Mouse (Mus musculus) olfactory bulb, adult 2 months (tissue): ENCODE measurements around the gene Sufu. TPM values are rescaled to one million over a fixed set of nuclear protein-coding genes. Genes with fewer than 3 reads are reported as not detected.

ENCODE experiments used
- H3K27ac ChIP-seq: fragments of 200-500 bp; 2 replicates; pipeline ENCODE4 v1.5.1; 2012; ENCODE audit warnings: low read depth, low read length; ENCODE audit not compliant: insufficient read depth
- H3K4me1 ChIP-seq: fragments of 200-500 bp; 2 replicates; pipeline ENCODE4 v1.6.1; 2012; ENCODE audit warnings: low read length; ENCODE audit not compliant: control insufficient read depth, insufficient read depth
- H3K4me3 ChIP-seq: fragments of 200-500 bp; 2 replicates; pipeline ENCODE4 v1.5.1; 2012; ENCODE audit warnings: mild to moderate bottlenecking, low read depth, low read length, moderate library complexity; ENCODE audit not compliant: insufficient read depth
- CTCF ChIP-seq: fragments of 200-500 bp; IDR thresholded peaks from 2 replicates; pipeline ENCODE4 v1.5.1; 2012; ENCODE audit warnings: low read depth, mild to moderate bottlenecking, low read length, moderate library complexity; ENCODE audit not compliant: insufficient read depth
- POLR2A ChIP-seq: fragments of 200-500 bp; IDR thresholded peaks from 2 replicates; pipeline ENCODE4 v1.6.1; 2012; ENCODE audit warnings: mild to moderate bottlenecking, low read depth, low read length, moderate library complexity; ENCODE audit not compliant: insufficient read depth
- WGBS: fragments of 180-500 bp; shearing (Covaris S2); methylation state at CpG from one replicate; pipeline ENCODE4 v1.1.7; 2018; 5-methylcytosine and 5-hydroxymethylcytosine counted together
- polyA plus RNA-seq: library from polyadenylated mRNA; stranded (reverse); fragments of >200 nt; gene quantifications from 2 replicates; pipeline ENCODE4 v1.2.4, GENCODE M21; 2012; ENCODE audit warnings: low replicate concordance; ENCODE audit not compliant: missing spikeins, insufficient read depth, insufficient read length

Gene Sufu
- polyA plus RNA-seq, 1 experiment: not detected

- TF ChIP-seq POLR2A (no peak), CTCF (no peak)
- Histone ChIP-seq H3K27ac (no peak overlapping the region), H3K4me3 (no peak overlapping the region), H3K4me1 (peaks cover 42% of the 10 kb centered on the region)
- WGBS: 74% methylated on average over 2 of the region's 2 CpGs
These were observed 90.0 kb downstream of the Sufu start for GRCm38 (mm10) chr19:46486709-46487108.

- H3K4me1 ChIP-seq: peaks cover 17% of the 10 kb centered on the region
- H3K27ac ChIP-seq: no peak overlapping the region
- 100% methylated on average over 1 of the region's 1 CpGs for WGBS
- no peak overlapping the region for H3K4me3 ChIP-seq
- TF ChIP-seq POLR2A: no peak
These were observed 92.8 kb downstream of the Sufu start for GRCm38 (mm10) chr19:46489448-46489847.

GRCm38 (mm10) chr19:46490634-46491033 is 93.9 kb downstream of the Sufu start:
- no peak for TF ChIP-seq CTCF
- TF ChIP-seq POLR2A: no peak
- Histone ChIP-seq H3K27ac (no peak overlapping the region), H3K4me1 (peaks cover 9% of the 10 kb centered on the region), H3K4me3 (no peak overlapping the region)
- 10% methylated on average over 2 of the region's 2 CpGs for WGBS

- H3K4me1 ChIP-seq: peaks cover 4% of the 10 kb centered on the region
- no peak overlapping the region for H3K27ac ChIP-seq
- H3K4me3 ChIP-seq: no peak overlapping the region
- WGBS: 83% methylated on average over 8 of the region's 8 CpGs
- TF ChIP-seq CTCF (no peak), POLR2A (no peak)
These were observed 98.4 kb downstream of the Sufu start for GRCm38 (mm10) chr19:46495136-46495535.

- Histone ChIP-seq H3K4me3 (no peak overlapping the region), H3K27ac (no peak overlapping the region), H3K4me1 (no peaks in the 10 kb centered on the region)
- 78% methylated on average over 2 of the region's 2 CpGs for WGBS
- no peak for TF ChIP-seq CTCF
- TF ChIP-seq POLR2A: no peak
These were observed 100.5 kb downstream of the Sufu start for GRCm38 (mm10) chr19:46497230-46497629.

- WGBS: under 1% methylated on average over 3 of the region's 3 CpGs
These were observed 102.8 kb downstream of the Sufu start for GRCm38 (mm10) chr19:46499539-46499835.

GRCm38 (mm10) chr19:46499836-46500580 is 103.3 kb downstream of the Sufu start:
- 0 out of 2 replicates have a peak, but pooled peaks have one; percentile 37 for TF ChIP-seq POLR2A
- TF ChIP-seq CTCF: no peak
- peaks cover 3% of the 10 kb centered on the region; the same call in 1 of the 2 replicates for H3K4me1 ChIP-seq
- 0% methylated on average over 48 of the region's 52 CpGs for WGBS
- H3K27ac ChIP-seq: peak overlapping the region; percentile 91
- H3K4me3 ChIP-seq: peak overlapping the region; percentile 90

More at GRCm38 (mm10) chr19:46499539-46499835, 102.8 kb downstream of the Sufu start:
- Histone ChIP-seq H3K4me1 (no peaks in the 10 kb centered on the region), H3K27ac (peak overlapping the region; percentile 39; the same call in 1 of the 2 replicates), H3K4me3 (no peak overlapping the region)
- TF ChIP-seq POLR2A: no peak
- TF ChIP-seq CTCF: no peak

- whole genome bisulfite sequencing: under 1% methylated on average over 46 of the region's 50 CpGs
- peaks cover 10% of the 10 kb centered on the region for H3K4me1 ChIP-seq
- 0 out of 2 replicates have a peak, but pooled peaks have one; percentile 8 for TF ChIP-seq POLR2A
- no peak for TF ChIP-seq CTCF
- peak overlapping the region; percentile 98 for H3K27ac ChIP-seq
- peak overlapping the region; percentile 90 for H3K4me3 ChIP-seq
These were observed 104.1 kb downstream of the Sufu start for GRCm38 (mm10) chr19:46500581-46501341.
